Mouse (Mus musculus): Measurements from ENCODE around the gene Mdfic.

Mdfic gene

DNA sequence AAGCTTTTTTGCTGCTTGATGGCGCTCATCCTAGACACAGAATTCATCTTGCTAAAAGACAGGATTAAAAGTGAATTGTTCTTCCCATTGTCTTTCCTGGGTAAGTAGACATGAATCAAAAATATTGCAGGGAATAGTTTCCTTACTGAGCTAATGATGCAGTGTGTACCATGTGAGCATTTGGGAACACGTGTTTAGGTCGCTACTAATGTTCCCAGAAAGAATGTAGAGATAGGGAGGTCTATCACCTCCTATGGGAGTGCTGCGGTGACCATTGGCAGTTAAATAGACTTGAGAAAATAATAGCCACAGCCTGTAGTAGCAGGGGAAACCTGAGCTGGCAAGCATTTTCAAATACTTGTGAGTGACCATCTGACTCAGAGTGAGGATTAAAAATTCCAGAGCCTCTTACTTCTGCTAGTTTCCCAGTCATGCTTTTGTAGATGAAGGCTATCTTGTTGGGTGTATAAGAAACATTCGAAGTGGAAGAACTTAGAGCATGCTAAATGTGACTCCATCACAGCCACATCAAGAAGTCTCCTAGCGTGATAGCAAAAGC, 22.2 kb downstream of the Mdfic start:
- DNase-seq, result no peak

DNA sequence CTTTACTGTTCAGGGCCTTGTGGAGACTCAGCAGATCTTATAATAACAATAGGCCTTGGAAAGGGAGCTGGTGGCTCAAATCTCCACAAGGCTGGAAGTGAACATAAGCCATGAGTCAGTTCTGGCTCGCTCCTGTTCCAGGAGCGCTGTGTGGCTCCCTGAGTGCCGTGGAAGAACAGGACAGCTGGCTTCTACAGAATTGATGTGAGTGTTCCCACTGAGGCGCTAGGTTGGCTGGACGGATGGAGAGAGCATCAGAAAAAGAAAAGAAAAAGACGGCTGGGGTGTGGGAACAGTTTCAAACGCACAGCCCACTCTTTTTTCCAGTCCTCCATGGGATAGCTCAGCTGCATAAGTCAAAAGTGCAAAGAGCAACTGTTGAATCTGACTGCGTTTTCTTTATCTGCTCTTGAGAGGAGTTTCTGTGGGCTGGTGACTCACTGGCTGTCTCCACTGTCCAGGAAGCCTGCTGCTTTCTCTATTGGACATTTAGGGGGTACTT, 22.9 kb downstream of the Mdfic start:
- no peak for DNase-seq

DNA sequence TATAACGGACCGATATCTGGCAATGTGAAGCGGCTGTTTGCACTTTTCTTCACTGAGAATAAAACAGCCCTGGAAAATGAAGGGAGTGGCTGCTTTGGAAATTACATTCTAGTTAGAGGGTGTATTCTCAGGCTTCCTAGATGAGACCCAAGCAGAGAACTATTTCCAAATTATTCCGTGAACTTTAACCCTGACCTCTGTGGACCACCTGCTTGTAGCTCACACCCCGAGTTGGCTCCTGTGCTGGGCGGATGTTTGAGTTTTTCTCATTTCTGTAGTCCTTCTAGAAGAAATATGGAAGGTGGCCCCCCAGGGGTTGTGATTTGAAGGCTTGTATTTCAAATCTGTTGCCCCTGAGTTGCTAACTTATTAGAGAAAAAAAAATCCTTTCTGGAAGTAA, 23.3 kb downstream of the Mdfic start:
- no peak for DNase-seq

GRCm38 (mm10) chr6:15745313-15745712, 24.9 kb downstream of the Mdfic start:
- DNase-seq, result no peak

DNA sequence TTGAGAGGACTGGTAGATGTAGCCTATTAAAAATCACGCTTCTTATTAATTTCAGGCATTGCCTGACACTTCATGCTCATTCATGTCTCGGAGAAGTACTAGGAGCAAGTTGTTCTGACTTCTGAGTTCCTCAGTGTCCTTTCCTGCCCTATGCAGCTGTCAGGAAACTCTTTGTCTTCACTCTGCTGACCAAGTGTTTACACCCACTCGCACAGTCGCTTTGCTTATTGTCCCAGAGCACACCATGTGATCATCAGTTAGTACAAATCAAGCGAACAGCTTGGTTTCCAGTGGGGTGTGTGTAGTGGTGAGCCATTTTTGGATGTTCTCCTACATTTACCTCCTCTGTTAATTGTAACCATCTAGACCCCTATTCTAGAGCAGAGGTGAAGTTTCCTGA, 25.4 kb downstream of the Mdfic start:
- no peak for DNase-seq

DNA sequence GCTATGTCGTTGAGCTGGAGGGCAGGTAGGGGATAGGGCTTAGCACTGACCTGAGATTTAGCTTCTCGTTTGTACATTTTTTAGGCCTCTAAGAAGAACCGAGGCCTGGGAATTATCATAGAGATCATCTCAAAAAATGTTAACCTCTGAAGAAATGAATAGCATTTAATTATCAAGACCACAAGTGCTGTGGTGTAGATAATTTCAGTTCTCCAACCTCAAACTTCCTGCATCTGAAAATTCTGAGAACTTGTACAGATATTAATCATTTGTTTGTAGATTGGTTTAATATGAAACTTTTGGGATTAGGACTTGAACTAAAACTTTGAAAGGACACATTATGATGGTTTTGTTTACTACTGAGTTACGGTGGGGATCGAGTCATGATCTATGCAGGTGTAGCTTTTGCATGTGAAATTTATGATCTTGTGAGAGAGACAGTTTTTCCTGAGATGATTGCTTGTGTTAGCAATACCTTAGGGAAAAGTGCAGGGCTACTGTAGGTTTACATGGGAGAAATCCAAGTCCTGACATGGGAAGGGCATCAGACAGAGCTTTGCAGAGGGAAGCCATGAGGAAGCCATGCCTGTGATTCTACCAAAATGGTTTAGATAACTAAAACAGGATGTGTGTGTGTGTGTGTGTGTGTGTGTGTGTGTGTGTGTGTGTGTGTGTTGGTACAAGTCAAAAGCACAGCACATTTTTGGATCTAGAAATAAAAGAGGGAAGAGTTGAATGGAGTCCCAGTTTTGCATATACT, 27.1 kb downstream of the Mdfic start:
- no peak for DNase-seq

DNA sequence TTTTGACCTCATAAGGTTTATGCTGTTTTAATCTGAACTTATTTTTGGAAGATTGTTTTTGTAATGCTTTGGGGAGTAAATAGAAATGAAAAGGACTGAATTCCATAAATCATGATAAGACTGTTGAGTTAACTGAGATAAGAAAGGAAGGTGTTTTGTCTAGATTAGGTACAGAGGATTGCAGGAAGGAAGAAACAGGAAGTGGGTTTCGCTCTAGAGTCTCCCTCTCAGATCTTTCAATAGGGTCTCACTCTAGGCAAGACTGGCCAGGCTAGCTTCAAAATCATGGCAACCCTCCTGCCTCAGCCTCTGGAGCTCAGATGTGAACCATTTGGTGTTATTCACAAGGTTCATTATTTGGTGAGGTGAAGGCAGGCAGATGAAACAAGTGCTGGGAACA, 27.8 kb downstream of the Mdfic start:
- no peak for DNase-seq

GRCm38 (mm10) chr6:15748943-15749342, 28.5 kb downstream of the Mdfic start:
- DNase-seq, result no peak

GRCm38 (mm10) chr6:15750101-15750500, 29.6 kb downstream of the Mdfic start:
- no peak for DNase-seq

- DNase-seq, result no peak
Measured at GRCm38 (mm10) chr6:15751375-15751774, 30.9 kb downstream of the Mdfic start.

GRCm38 (mm10) chr6:15752160-15752559, 31.7 kb downstream of the Mdfic start:
- DNase-seq, result no peak

GRCm38 (mm10) chr6:15753208-15753607, 32.7 kb downstream of the Mdfic start:
- no peak for DNase-seq

DNA sequence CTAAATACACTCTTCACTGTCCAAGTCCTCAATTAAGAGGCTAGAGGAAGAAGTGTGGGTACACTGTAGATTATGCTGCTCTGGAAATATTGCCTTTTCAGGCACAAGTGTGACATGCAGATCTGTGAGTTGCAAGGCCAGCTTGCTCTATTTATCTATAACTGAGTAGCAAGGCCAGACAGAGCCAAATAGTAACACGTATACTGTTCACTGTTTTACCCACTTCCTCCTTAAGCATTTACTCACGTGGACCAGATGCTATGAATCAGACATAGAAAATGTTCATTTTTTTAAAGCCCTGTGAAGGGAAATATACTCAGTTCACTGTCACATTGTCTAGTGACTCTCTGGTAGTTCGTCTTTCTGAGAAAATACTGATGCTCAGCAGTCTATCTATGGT, 37.9 kb downstream of the Mdfic start:
- no peak for DNase-seq

DNA sequence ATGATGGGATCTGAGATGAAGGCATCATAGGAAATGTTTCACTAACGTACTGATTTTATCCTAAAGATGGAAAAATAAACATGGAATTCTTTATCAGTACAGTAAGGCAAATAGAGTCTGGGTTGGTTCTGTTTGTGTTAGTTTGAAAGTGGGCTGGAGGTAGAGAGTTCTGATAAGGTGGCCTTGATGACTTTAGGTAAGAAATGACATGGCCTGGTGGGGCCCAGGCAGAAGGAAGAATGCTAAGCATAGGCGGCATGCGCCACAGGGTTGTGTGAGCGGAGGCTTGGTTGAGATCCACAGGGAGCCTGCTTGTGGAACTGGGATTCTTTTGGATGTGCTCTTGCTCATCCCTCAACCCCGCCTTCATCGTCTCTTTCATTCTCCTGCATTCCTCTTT, 40.3 kb downstream of the Mdfic start:
- DNase-seq, result no peak

- no peak for DNase-seq
Measured at GRCm38 (mm10) chr6:15764039-15764438, 43.6 kb downstream of the Mdfic start.

- DNase-seq, result no peak
Measured at GRCm38 (mm10) chr6:15767460-15767859, 47.0 kb downstream of the Mdfic start.

DNA sequence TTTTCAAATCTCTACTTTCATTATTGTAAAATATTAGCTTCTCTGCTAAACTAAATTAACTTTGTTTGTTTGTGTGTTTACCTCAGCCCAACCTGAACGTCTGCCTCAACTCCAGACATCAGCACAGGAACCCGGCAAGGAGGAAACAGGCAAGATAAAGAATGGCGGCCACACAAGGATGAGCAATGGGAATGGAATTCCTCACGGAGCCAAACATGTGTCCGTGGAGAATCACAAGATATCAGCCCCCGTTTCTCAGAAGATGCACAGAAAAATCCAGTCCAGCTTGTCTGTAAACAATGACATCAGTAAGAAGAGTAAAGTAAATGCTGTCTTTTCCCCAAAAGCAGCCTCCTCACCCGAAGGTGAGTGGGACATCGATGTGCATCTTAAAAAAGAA, 49.7 kb downstream of the Mdfic start:
- DNase-seq, result no peak

DNA sequence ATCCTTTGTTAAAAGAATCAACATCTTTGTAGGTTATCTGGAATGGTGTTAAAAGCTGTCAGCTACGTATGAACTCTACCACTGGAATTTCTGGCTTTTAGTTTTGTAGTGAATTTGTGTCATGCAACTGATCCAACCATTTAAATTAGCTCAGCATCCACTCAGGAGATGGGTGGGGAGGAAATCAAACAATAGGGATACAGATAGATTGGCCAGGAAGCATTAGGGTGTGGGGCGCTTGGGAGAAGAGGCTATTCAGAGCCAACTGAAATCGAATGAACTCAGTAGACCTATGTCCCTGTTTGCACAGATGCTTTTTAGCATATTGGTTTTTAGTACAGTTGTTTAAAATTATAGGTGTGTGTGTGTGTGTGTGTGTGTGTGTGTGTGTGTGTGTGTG, 56.6 kb downstream of the Mdfic start:
- no peak for DNase-seq

DNA sequence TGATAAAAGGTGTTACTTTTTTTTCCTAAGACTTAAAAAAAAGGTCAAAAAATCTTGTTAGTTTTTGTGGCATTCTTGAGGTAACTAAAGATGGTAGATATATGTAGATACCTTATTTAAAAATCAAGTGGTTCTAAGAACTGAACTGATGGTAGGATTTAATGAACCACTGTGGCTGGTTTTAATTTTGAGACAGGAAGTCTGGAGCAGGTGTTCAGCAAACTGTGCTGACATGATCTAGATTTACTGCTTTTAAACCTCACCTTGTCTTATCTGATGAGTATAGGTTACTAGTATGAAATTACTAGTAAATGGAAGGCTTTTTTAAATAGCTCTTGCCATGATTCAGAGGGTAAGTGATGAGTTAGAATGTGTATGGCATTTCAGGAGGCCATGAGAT, 59.7 kb downstream of the Mdfic start:
- DNase-seq, result no peak

DNA sequence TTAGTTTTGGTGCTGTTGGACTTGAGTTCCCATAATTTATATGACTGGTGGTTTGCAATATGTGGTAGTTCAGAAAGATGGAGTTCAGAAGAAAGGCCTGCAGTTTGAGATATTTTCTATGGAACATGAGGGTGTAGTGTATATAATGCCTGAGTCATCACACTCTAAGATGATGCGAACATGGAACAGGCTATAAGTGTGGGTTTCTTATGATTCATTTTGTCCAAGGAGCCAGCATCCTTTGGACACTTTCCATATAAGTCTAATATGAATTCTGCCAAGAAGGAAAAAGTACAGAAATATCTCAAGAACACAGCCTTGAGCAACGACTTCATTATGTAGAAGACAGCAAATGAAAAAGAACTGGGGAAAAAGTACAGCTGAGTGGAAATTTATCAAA, 60.2 kb downstream of the Mdfic start:
- DNase-seq, result no peak

- DNase-seq, result peak; percentile 91
Measured at GRCm38 (mm10) chr6:15789523-15790500, 69.4 kb downstream of the Mdfic start.

DNA sequence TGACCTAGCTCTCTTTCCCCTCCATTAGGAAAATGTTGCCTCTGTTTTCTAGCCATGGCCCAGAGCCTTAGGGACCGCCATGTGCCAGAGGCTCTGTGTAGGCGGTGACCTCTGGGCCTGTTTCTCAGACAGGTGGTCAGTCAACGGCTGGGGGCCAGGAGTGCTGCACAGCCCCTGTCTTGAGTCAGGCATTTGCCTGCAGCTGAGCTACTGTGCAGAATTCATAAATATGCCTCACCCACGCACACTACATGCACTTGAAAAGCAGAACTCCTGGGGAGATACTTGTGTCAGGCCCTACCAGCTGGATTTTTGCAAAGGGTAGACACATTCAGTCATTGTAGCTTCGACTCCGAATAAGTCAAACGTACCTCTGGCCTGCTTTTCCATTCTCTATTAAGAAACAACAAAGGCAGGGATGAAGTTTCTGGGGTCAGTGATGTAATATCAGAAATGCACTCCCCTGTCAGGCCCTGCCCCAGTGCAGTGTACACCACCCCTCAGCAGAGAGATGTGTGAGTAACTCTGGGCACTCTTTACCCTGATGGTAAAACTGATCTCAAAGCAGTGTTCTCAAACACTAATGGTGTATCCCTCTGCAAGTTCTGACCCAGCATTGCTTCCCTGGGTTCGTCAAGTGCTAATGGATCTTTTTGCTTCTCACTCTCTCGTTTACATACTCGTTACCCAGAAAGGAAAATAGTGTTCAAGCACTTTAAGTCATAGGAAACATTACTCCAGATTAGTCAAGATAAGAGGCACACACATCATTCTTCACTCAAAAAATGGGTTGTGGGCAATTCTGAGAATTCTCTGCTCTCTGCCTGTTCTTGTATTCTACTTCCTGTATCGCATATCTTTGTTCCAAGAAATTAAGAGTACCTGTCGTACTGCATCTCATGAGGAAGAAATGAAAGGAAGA, 72.5 kb downstream of the Mdfic start:
- DNase-seq, result no peak

Data from lung, postnatal 14 days (tissue).